Mouse (Mus musculus) kidney, postnatal 0 days (tissue): ENCODE measurements around the gene Eif3c. TPM values are rescaled to one million over a fixed set of nuclear protein-coding genes. Genes with fewer than 3 reads are reported as not detected.

ENCODE experiments used
- ATAC-seq: fragments of 200-750 bp; cut with Nextera tagmentation; replicated peaks from 2 replicates; pipeline ENCODE4 v1.8.0; 2017; ENCODE audit warnings: low read depth, moderate number of reproducible peaks, moderate TSS enrichment, moderate library complexity; ENCODE audit not compliant: low FRiP score
- DNase-seq: peaks from one replicate; pipeline ENCODE4 v3.0.0-alpha.2; 2016; ENCODE audit warnings: low spot score
- H3K27ac ChIP-seq: fragments of 300-500 bp; sonication (generic); 2 replicates; pipeline ENCODE4 v1.5.1; 2014; ENCODE audit warnings: mild to moderate bottlenecking
- H3K27me3 ChIP-seq: fragments of 300-500 bp; sonication (generic); 2 replicates; pipeline ENCODE4 v1.6.1; 2014; ENCODE audit warnings: low read length, mixed read lengths; ENCODE audit not compliant: insufficient read depth
- H3K36me3 ChIP-seq: fragments of 300-500 bp; sonication (generic); 2 replicates; pipeline ENCODE4 v1.6.1; 2014; ENCODE audit warnings: low read length, mixed read lengths; ENCODE audit not compliant: insufficient read depth
- H3K4me1 ChIP-seq: fragments of 300-500 bp; sonication (generic); replicated peaks from 2 replicates; pipeline ENCODE4 v1.6.1; 2014; ENCODE audit warnings: antibody characterized with exemption, low read length, mixed read lengths; ENCODE audit not compliant: insufficient read depth
- H3K4me2 ChIP-seq: fragments of 300-500 bp; sonication (generic); 2 replicates; pipeline ENCODE4 v1.6.1; 2014; ENCODE audit warnings: mild to moderate bottlenecking, low read length, moderate library complexity, mixed read lengths
- H3K4me3 ChIP-seq: fragments of 300-500 bp; sonication (generic); replicated peaks from 2 replicates; pipeline ENCODE4 v1.5.1; 2014; ENCODE audit warnings: low read depth, low read length
- H3K9ac ChIP-seq: fragments of 300-500 bp; sonication (generic); 2 replicates; pipeline ENCODE4 v1.6.1; 2014; ENCODE audit warnings: low read depth, low read length
- H3K9me3 ChIP-seq: fragments of 300-500 bp; sonication (generic); replicated peaks from 2 replicates; pipeline ENCODE4 v1.6.1; 2016; ENCODE audit warnings: low read length, inconsistent platforms, mixed read lengths
- CTCF ChIP-seq: IDR thresholded peaks from 2 replicates; pipeline ENCODE4 v1.5.1; 2016; ENCODE audit warnings: antibody characterized with exemption, low read depth, mild to moderate bottlenecking, moderate library complexity
- WGBS: fragments of 180-500 bp; shearing (Covaris S2); extraction: QIAGEN DNeasy Blood & Tissue Kit; methylation state at CpG from one replicate; pipeline ENCODE4 v1.1.7; 2014; 5-methylcytosine and 5-hydroxymethylcytosine counted together
- polyA plus RNA-seq: library from polyadenylated mRNA; unstranded; fragments of >200 nt; fragmentation: Nextera tagmentation; extraction: Ambion mirVana; gene quantifications from 2 replicates; pipeline ENCODE4 v1.2.1, GENCODE M21; 2015

The Eif3c gene
- polyA plus RNA-seq, 1 experiment from 2014 or later, result 217 TPM

- WGBS, result 38% methylated on average over 3 of the region's 5 CpGs
Observed at GRCm38 (mm10) chr7:126601896-126602295, 35.7 kb upstream of the Eif3c start.

DNA sequence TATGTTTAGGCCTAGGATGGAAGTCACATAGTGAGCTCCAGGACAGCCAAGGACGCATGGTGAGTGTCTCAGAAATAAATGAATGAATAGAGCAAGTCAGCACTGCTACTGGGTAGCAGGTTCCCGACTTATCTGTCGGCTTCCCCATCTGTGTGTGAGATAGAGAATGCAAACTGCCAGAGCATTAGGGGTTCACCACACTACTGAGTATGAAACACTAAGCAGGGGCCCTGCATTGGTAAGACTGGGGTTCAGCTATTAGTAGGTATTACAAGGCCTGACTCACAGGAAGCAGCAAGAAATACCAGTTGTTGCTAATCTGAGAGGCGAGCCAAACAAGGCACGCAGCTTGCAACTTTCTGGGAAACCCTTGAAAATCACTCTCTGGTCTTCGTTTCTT is 32.7 kb upstream of the Eif3c start:
- Histone ChIP-seq H3K4me1 (no peaks in the 10 kb centered on the region), H3K27me3 (no peaks in the 10 kb centered on the region), H3K9me3 (no peaks in the 10 kb centered on the region), H3K27ac (no peak overlapping the region), H3K9ac (no peak overlapping the region), H3K4me2 (no peak overlapping the region), H3K36me3 (no peaks in the 10 kb centered on the region), H3K4me3 (no peak overlapping the region)
- DNase-seq, result no peak
- no peak for TF ChIP-seq CTCF
- 84% methylated on average over 6 of the region's 6 CpGs for WGBS
- ATAC-seq, result no peak

More at GRCm38 (mm10) chr7:126601896-126602295, 35.7 kb upstream of the Eif3c start:
- H3K27me3 ChIP-seq, result no peaks in the 10 kb centered on the region
- no peak for DNase-seq
- no peak overlapping the region for H3K4me2 ChIP-seq
- no peak overlapping the region for H3K4me3 ChIP-seq
- H3K9ac ChIP-seq, result no peak overlapping the region
- no peaks in the 10 kb centered on the region for H3K9me3 ChIP-seq
- H3K4me1 ChIP-seq, result no peaks in the 10 kb centered on the region
- no peaks in the 10 kb centered on the region for H3K36me3 ChIP-seq
- no peak for TF ChIP-seq CTCF
- no peak overlapping the region for H3K27ac ChIP-seq
- ATAC-seq, result no peak

- Histone ChIP-seq H3K36me3 (no peaks in the 10 kb centered on the region), H3K9me3 (no peaks in the 10 kb centered on the region), H3K4me3 (no peak overlapping the region), H3K4me1 (no peaks in the 10 kb centered on the region), H3K27me3 (no peaks in the 10 kb centered on the region), H3K9ac (no peak overlapping the region), H3K27ac (no peak overlapping the region), H3K4me2 (no peak overlapping the region)
- TF ChIP-seq CTCF, result no peak
- ATAC-seq (no peak), DNase-seq (no peak)
- 49% methylated on average over 6 of the region's 6 CpGs for WGBS
Observed at GRCm38 (mm10) chr7:126596414-126596813, 30.2 kb upstream of the Eif3c start.

DNA sequence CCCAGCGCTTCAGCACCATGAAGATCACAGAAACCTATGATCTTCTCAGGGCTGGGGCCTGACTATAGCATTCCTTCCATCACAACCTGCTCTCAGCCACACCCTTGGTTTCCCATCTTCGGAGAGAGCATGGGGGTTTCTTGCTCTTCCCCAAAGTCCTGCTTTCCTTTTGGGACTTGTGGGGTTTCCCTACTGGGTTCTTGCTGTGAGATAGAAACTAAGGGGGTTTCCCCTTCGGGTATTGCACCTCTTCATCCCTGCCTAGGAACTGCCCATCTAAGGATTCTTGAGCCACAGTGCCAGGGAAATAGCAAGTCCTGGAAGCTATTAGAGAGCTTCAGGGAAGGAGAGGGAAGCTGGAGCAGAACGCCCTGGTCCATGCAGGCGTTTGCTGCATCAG is 29.7 kb upstream of the Eif3c start:
- Histone ChIP-seq H3K4me3 (no peak overlapping the region), H3K9me3 (no peaks in the 10 kb centered on the region), H3K4me1 (no peaks in the 10 kb centered on the region), H3K9ac (no peak overlapping the region), H3K27me3 (no peaks in the 10 kb centered on the region), H3K4me2 (no peak overlapping the region), H3K36me3 (no peaks in the 10 kb centered on the region), H3K27ac (no peak overlapping the region)
- no peak for DNase-seq
- no peak for TF ChIP-seq CTCF
- 80% methylated on average over 5 of the region's 5 CpGs for WGBS
- ATAC-seq, result no peak

GRCm38 (mm10) chr7:126594862-126595561 is 28.8 kb upstream of the Eif3c start, which contains the start of gene Il27:
Gene Il27 (minus strand): TSS chr7:126594941.
- H3K27ac ChIP-seq, result no peak within 1 kb of the TSS
- 79% methylated on average over 11 of the region's 11 CpGs for WGBS
- no peak within 1 kb of the TSS for H3K4me2 ChIP-seq
- no peak for ATAC-seq
- H3K4me1 ChIP-seq, result no peaks in the 10 kb centered on the region
- no peak within 1 kb of the TSS for H3K4me3 ChIP-seq
- no peak for DNase-seq
- no peak for TF ChIP-seq CTCF
- no peaks in the 10 kb centered on the region for H3K27me3 ChIP-seq
- no peaks in the 10 kb centered on the region for H3K9me3 ChIP-seq
- H3K9ac ChIP-seq, result no peak within 1 kb of the TSS
- no peaks in the 10 kb centered on the region for H3K36me3 ChIP-seq

GRCm38 (mm10) chr7:126587779-126588178 is 21.6 kb upstream of the Eif3c start:
- Histone ChIP-seq H3K4me1 (no peaks in the 10 kb centered on the region; the same call in 1 of the 2 replicates), H3K36me3 (no peaks in the 10 kb centered on the region), H3K9me3 (no peaks in the 10 kb centered on the region), H3K27me3 (no peaks in the 10 kb centered on the region), H3K4me3 (no peak overlapping the region), H3K27ac (no peak overlapping the region), H3K4me2 (peak overlapping the region; percentile 38; the same call in 1 of the 2 replicates), H3K9ac (0 out of 2 replicates have a peak overlapping the region, but pooled peaks have one; percentile 5)
- ATAC-seq, result no peak; the same call in 1 of the 2 replicates
- WGBS, result 6% methylated on average over 16 of the region's 16 CpGs
- TF ChIP-seq CTCF, result peak; percentile 80
- DNase-seq, result peak; percentile 90
